Mouse (Mus musculus): ENCODE results near the gene Smtnl2. TPM values are rescaled to one million over a fixed set of nuclear protein-coding genes. Genes with fewer than 3 reads are reported as not detected.

The Smtnl2 gene
- polyA plus RNA-seq, 1 experiment from 2014 or later = 10.2 TPM

DNA sequence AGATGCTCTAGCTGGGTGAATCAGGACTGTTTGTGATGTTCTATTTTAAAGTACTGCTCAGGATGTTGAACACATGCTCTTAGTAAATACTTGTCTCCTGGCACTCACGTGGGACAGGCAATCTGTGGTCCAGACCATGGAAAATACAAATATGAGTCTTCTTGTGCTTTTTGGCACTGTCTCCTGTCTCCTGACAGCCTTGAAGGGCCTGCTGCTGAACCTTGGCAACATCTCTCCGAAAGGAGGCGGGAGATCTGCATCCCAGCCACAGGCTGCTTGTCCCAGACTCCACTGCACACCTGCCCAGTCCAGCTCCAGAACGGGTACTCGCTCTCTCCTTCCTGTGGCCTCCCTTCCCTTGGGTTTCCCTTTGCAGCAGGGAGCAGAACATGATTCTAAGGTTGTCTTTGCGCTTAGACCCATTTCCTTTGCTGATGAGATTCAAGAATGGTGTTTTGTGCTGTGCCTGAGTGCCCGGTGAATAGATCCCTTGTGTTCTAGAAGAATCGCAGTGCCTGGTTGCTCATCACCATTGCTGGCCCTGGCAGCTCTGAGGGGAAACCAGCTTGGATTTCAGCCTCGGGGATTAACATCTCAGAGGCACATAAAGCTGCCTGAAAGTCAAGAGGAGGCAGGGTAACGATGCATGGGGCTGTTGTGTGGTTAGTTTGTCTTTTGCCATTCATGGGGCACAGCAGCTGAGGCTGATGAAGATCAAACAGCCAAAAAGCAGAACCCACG lies 43.4 kb downstream of the Smtnl2 start:
- Histone ChIP-seq H3K9ac (replicated peaks) (no peak overlapping the region), H3K27me3 (replicated peaks) (no peaks in the 10 kb centered on the region), H3K4me1 (peaks cover 6% of the 10 kb centered on the region), H3K9me3 (replicated peaks) (no peaks in the 10 kb centered on the region), H3K27ac (replicated peaks) (no peak overlapping the region), H3K4me2 (no peak overlapping the region), H3K4me3 (replicated peaks) (no peak overlapping the region), H3K36me3 (no peaks in the 10 kb centered on the region)
- 54% methylated on average over 11 of the region's 11 CpGs for WGBS
- no peak for ATAC-seq (ENCODE audit: low FRiP score)

DNA sequence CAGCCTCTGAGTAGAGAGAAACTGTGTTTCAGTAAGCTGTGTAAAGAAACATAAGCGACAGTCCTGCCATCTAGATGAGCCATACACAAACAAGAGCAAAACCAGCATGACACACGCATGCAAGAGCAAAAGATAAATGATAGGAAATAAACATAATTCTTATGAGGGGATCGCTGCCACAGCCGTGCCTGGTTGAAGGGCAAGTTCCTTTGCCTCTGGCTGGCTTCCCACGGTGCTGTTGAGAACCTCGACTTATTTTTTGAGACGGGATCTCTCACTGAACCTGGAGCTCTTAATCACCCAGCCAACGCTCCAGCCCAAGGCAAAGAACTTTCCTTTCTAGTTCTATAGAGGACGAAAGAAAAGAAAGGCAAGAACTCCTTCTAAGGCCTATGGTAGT lies 45.4 kb downstream of the Smtnl2 start:
- H3K4me2 ChIP-seq = no peak overlapping the region
- no peaks in the 10 kb centered on the region for H3K27me3 ChIP-seq (replicated peaks)
- no peak for ATAC-seq (ENCODE audit: low FRiP score)
- H3K36me3 ChIP-seq = no peaks in the 10 kb centered on the region
- H3K4me1 ChIP-seq = peaks cover 16% of the 10 kb centered on the region
- no peaks in the 10 kb centered on the region for H3K9me3 ChIP-seq (replicated peaks)
- no peak overlapping the region for H3K4me3 ChIP-seq (replicated peaks)
- 82% methylated on average over 9 of the region's 9 CpGs for WGBS
- no peak overlapping the region for H3K9ac ChIP-seq (replicated peaks)
- H3K27ac ChIP-seq (replicated peaks) = no peak overlapping the region

DNA sequence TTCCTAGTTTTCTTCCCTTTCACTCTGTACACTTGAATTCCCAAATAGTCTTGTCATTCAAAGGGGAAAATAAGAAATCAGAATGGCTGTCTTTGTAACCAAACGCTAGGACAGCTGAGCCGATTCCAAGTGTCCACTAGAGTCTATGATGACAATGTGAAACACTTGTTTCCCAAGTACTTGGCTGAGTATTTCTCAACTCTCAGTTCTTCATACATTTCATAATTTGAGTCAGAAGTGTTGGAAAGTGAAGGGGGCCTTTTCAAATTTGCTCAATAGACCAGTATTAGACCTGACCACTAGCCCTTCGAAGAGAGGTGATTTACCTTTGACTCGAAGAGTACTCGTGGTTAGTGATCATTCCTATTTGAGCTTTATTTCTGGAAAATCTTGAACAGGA lies 47.0 kb downstream of the Smtnl2 start:
- H3K27ac ChIP-seq (replicated peaks) = no peak overlapping the region
- H3K4me3 ChIP-seq (replicated peaks) = no peak overlapping the region

DNA sequence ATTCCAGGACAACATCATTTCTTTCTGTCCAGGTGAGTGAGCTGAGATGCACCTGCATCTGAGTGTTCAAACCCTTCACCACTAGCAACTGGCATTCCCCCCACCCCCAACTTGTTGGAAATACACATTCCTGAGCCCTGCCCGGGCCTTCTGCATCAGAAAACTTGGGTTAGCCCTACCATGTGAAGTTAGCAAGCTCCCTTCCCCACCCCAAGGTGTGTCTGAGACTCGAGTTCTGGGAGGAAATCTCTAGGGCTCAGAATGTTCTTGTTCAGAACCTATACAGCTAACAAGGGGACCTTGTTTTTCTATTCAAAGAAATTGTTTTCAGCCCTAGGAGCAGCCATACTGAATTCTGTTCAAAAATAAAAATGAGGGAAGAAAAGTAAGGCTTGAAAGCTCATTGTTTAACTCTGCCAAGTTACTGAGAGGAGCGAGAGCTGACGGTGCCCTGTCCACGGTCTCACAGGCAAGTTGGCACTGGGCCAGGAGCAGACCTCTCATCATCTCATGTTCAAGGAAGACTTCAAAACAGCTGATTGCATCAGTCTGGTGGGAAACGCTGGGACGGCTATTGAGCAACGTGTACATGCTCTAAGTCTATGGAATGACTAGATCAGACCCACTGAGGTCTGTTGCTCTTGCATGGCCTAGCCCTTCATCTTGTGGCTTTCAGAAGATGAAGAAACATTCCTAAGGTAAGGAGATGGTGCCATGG lies 47.8 kb downstream of the Smtnl2 start:
- 83% methylated on average over 8 of the region's 8 CpGs for WGBS
- H3K4me3 ChIP-seq (replicated peaks) = no peak overlapping the region
- H3K27ac ChIP-seq (replicated peaks) = no peak overlapping the region
- no peak overlapping the region for H3K9ac ChIP-seq (replicated peaks)
- no peaks in the 10 kb centered on the region for H3K27me3 ChIP-seq (replicated peaks)
- no peak for ATAC-seq (ENCODE audit: low FRiP score)
- no peak overlapping the region for H3K4me2 ChIP-seq
- no peaks in the 10 kb centered on the region for H3K9me3 ChIP-seq (replicated peaks)
- H3K36me3 ChIP-seq = no peaks in the 10 kb centered on the region
- H3K4me1 ChIP-seq = peaks cover 17% of the 10 kb centered on the region

More for the DNA sequence above, 47.0 kb downstream of the Smtnl2 start:
- H3K4me2 ChIP-seq = no peak overlapping the region
- 97% methylated on average over 5 of the region's 5 CpGs for WGBS
- H3K9ac ChIP-seq (replicated peaks) = no peak overlapping the region
- H3K9me3 ChIP-seq (replicated peaks) = no peaks in the 10 kb centered on the region
- no peak for ATAC-seq (ENCODE audit: low FRiP score)
- no peaks in the 10 kb centered on the region for H3K36me3 ChIP-seq
- H3K4me1 ChIP-seq = peaks cover 17% of the 10 kb centered on the region
- H3K27me3 ChIP-seq (replicated peaks) = no peaks in the 10 kb centered on the region

DNA sequence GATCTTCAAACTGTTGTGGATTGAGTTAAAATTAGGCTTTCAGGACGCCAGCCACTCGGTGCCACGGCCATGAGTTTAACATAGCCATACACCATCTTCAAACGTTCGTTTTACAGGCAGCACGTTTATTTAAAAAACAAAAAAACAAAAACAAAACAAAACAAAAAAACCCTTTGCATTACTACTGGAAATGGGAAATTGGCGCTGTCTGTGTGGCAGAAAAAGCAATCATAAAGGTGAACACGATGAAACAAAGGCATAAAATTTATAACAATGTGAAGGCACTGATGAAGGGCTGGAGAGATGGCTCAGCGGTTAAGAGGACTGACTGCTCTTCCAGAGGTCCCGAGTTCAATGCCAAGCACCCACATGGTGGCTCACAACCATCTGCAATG lies 49.2 kb downstream of the Smtnl2 start, which contains the start of gene Tekt1:
TSS of gene Tekt1 (minus strand) at position 96 of the 395 bp plus-strand sequence.
- Histone ChIP-seq H3K9me3 (replicated peaks) (no peaks in the 10 kb centered on the region), H3K27ac (replicated peaks) (peak within 1 kb of the TSS; percentile 56), H3K4me2 (peak within 1 kb of the TSS; percentile 93), H3K27me3 (replicated peaks) (no peaks in the 10 kb centered on the region), H3K4me1 (peaks cover 11% of the 10 kb centered on the region), H3K4me3 (replicated peaks) (peak within 1 kb of the TSS; percentile 50), H3K36me3 (no peaks in the 10 kb centered on the region), H3K9ac (replicated peaks) (peak within 1 kb of the TSS; percentile 47)
- ATAC-seq (ENCODE audit: low FRiP score) = no peak
- 25% methylated on average over 10 of the region's 10 CpGs for WGBS

DNA sequence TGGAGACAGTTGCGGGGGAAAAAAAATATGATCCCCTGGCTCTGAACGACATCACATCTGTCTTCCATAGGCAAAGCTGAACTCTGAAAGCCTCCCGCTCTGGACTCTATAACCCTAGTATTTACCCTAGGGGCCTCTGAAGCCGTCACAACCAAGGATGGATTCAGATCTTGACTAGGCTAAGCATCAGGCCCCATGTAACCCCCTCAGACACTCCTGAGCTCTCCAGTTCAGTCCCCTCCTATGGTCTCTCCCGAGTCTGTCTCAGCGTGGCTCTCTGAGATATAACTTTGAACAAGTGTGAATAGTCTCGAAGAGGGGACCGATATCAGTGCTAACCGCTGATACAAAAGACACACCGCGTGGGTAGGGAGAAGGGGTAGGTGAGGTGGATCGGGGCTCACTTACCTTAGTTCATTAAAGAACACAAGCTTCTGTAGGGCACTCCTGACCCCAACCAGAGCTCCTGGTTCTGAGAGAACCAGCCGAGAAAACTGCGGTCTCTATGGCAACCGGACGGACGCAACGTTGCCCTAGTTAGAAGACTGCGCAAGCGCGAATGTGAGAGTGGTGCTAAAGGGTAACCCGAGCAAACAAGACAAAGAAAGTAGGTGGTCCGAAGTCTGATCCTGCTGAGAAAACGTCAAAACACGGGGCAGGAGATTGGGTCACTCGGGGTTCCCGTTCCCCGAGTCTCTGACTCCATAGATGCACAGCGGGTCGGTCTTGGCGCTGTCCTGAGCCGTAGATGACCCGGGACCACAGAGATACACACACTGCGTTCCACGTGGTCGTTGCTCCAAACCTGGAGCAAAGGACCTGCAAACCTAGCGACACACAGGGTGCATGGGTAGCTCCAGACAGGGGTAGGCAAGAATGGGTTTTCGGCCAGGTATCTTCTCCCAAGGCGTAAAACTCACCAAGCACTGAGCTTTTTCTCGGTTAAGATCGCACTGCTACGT lies 49.8 kb downstream of the Smtnl2 start:
- H3K4me1 ChIP-seq = peaks cover 11% of the 10 kb centered on the region
- peak; percentile 92 for ATAC-seq (ENCODE audit: low FRiP score)
- no peaks in the 10 kb centered on the region for H3K27me3 ChIP-seq (replicated peaks)
- WGBS = 7% methylated on average over 42 of the region's 42 CpGs
- H3K9ac ChIP-seq (replicated peaks) = peak overlapping the region; percentile 47
- H3K9me3 ChIP-seq (replicated peaks) = no peaks in the 10 kb centered on the region
- H3K36me3 ChIP-seq = no peaks in the 10 kb centered on the region
- peak overlapping the region; percentile 93 for H3K4me2 ChIP-seq
- H3K27ac ChIP-seq (replicated peaks) = peak overlapping the region; percentile 56
- peak overlapping the region; percentile 50 for H3K4me3 ChIP-seq (replicated peaks)

DNA sequence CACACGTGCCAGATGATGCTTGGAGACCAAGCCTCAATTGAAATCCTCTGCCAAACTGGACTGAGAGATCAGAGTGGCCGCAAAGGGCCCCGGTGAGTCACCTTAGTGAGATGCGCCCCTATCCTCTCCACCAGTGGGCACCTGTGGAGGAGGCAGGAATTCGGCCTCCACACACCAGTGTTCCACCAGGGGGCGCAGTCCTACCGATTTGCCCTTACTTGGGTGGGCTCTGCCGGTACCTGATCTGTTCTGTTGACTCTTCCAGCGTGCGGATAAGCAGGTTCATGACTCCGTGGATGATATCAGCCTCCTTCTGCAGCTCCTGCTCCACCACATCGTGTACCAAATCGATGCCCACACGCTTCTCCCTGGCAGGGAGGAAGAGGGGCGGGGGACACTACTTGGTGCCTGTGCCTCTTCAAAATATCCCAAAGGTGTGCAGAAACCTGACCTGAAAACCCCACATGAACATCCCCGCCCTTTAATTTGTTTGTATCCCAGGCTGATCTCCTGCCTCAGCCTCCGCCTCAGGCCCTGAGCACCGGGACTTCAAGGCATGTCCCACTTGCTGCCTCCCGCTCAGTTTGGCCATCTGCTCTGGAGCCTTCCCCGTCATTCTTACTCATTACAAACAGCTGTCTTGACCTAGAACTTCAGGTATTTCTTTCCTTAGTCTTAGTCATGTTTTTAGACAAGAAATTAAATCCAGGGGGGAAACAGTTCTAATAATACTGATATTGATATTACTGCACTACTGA lies 56.4 kb downstream of the Smtnl2 start:
- Histone ChIP-seq H3K9ac (replicated peaks) (no peak overlapping the region), H3K27ac (replicated peaks) (no peak overlapping the region), H3K4me3 (replicated peaks) (no peak overlapping the region), H3K36me3 (no peaks in the 10 kb centered on the region), H3K9me3 (replicated peaks) (no peaks in the 10 kb centered on the region), H3K4me1 (no peaks in the 10 kb centered on the region), H3K27me3 (replicated peaks) (no peaks in the 10 kb centered on the region), H3K4me2 (peak overlapping the region; percentile 30)
- ATAC-seq (ENCODE audit: low FRiP score) = no peak
- 29% methylated on average over 20 of the region's 20 CpGs for WGBS

DNA sequence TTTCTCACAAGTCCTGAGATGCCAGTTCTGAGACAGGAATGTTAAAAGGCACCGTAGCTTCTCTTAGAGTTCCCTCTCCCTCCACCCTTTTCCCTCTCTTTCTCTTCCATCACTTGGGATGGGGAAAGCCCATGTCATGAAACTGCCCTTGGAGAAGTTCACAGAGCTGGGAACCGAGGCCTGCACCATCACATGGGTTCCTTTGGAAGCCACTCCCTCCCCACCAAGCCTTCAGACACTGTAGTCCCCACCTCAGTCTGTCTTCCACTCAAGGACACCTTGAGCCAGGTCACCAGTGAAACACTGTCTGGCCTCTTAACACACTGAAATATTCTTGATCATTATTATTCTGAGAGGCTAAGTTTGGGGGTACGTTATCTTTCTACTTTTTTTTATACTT lies 58.3 kb downstream of the Smtnl2 start:
- no peaks in the 10 kb centered on the region for H3K27me3 ChIP-seq (replicated peaks)
- no peak for ATAC-seq (ENCODE audit: low FRiP score)
- no peaks in the 10 kb centered on the region for H3K4me1 ChIP-seq
- no peak overlapping the region for H3K4me2 ChIP-seq
- H3K4me3 ChIP-seq (replicated peaks) = no peak overlapping the region
- WGBS = 84% methylated on average over 3 of the region's 3 CpGs
- no peaks in the 10 kb centered on the region for H3K36me3 ChIP-seq
- no peaks in the 10 kb centered on the region for H3K9me3 ChIP-seq (replicated peaks)
- no peak overlapping the region for H3K9ac ChIP-seq (replicated peaks)
- H3K27ac ChIP-seq (replicated peaks) = no peak overlapping the region

DNA sequence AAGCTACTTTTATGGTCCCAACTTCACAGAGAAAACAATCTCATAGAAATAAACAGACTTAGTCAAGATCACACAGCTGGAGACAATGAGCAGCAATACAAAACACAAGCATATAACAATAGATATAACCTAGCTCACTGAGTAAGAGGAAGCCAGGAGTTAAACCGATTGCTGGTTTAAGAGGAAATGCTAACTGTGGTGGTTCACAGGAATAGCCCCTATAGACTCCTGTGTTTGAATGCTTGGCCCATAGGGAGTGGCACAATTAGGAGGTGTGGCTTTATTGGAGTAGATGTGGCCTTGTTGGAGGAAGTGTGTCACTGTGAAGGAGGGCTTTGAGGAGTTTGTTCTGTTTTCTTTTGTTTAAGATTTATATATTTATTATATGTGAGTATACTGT lies 59.2 kb downstream of the Smtnl2 start:
- Histone ChIP-seq H3K36me3 (no peaks in the 10 kb centered on the region), H3K27me3 (replicated peaks) (no peaks in the 10 kb centered on the region), H3K4me2 (no peak overlapping the region), H3K9me3 (replicated peaks) (no peaks in the 10 kb centered on the region), H3K27ac (replicated peaks) (no peak overlapping the region), H3K4me3 (replicated peaks) (no peak overlapping the region), H3K4me1 (no peaks in the 10 kb centered on the region), H3K9ac (replicated peaks) (no peak overlapping the region)
- ATAC-seq (ENCODE audit: low FRiP score) = no peak
- WGBS = 34% methylated on average over 1 of the region's 1 CpGs

DNA sequence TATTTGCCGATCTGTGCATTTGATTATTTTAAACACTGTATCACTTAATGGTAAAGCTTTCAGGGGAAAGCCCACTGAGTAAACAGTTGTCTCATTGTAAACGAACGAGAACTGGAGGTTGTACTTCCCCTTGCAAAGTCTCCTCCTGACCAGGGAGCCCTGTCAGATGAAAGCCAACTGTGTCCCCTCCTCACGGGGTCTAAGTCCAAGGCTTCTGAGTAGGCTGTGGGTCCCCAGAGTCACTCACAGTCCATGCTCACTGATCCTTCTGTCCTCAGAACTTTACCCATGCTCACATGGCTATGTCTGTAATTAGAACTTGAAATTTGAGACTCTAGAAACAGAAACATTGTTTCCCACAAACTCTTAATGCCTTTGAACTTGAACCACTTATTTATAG lies 61.9 kb downstream of the Smtnl2 start:
- no peak for ATAC-seq (ENCODE audit: low FRiP score)
- Histone ChIP-seq H3K9me3 (replicated peaks) (no peaks in the 10 kb centered on the region), H3K27ac (replicated peaks) (no peak overlapping the region), H3K9ac (replicated peaks) (no peak overlapping the region), H3K36me3 (no peaks in the 10 kb centered on the region), H3K4me3 (replicated peaks) (no peak overlapping the region), H3K4me1 (no peaks in the 10 kb centered on the region), H3K27me3 (replicated peaks) (no peaks in the 10 kb centered on the region), H3K4me2 (no peak overlapping the region)
- 81% methylated on average over 4 of the region's 4 CpGs for WGBS

DNA sequence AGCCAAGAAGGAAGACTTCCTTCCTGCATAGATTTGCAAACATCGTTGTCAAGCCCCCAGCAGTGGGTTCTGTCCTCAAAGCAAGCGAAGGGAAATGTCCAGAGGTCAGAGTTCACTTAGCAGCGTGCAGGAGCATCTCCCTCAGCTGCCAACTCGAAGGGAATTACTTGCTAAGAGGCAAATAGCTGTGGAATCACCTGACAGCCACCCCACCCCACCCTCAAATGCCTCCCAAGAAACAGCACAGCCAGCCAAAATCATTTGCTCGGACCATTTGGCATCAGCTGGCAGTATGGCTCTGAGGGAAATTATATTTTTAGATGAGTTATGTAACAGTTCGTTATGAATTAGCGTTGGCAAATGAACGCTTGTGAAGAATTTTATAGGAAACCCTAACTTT lies 62.5 kb downstream of the Smtnl2 start:
- H3K27me3 ChIP-seq (replicated peaks) = no peaks in the 10 kb centered on the region
- H3K4me2 ChIP-seq = no peak overlapping the region
- H3K4me3 ChIP-seq (replicated peaks) = no peak overlapping the region
- no peak overlapping the region for H3K9ac ChIP-seq (replicated peaks)
- no peak overlapping the region for H3K27ac ChIP-seq (replicated peaks)
- H3K9me3 ChIP-seq (replicated peaks) = no peaks in the 10 kb centered on the region
- ATAC-seq (ENCODE audit: low FRiP score) = no peak
- WGBS = 57% methylated on average over 8 of the region's 8 CpGs
- H3K36me3 ChIP-seq = no peaks in the 10 kb centered on the region
- no peaks in the 10 kb centered on the region for H3K4me1 ChIP-seq

Data from neural tube, embryonic 15.5 days (tissue).